Mouse (Mus musculus) liver, embryonic 18 days (tissue): ENCODE results near the gene Mansc1. TPM values are rescaled to one million over a fixed set of nuclear protein-coding genes. Genes with fewer than 3 reads are reported as not detected.

Experiments
- polyA plus RNA-seq: library from polyadenylated mRNA; depleted of rRNA; stranded (reverse); fragments of >200 nt; gene quantifications from 2 replicates; pipeline ENCODE4 v1.2.3, GENCODE M21; 2012; rRNA removed

Gene Mansc1
- 1.6 and 2.0 TPM in 2 replicates for polyA plus RNA-seq

GRCm38 (mm10) chr6:134631947-134632687 lies at the start of gene Mansc1:
Mansc1 (minus strand) TSS chr6:134632488.

GRCm38 (mm10) chr6:134639210-134639609 lies 6.9 kb upstream of the Mansc1 start, which contains the start of gene Borcs5:
Borcs5 (plus strand) TSS chr6:134639510.

GRCm38 (mm10) chr6:134566818-134567485 lies 65.3 kb downstream of the Mansc1 start, which contains the start of gene Lrp6:
Lrp6 (minus strand) TSS chr6:134566965.

Other genes with a start within 250 kb of the Mansc1 start
- gene Bcl2l14, start 236.2 kb downstream of the Mansc1 start, polyA plus RNA-seq = 0.02 TPM in 1 of 2 replicates, not detected in the other
- 9.2 and 9.9 TPM in 2 replicates for gene Lrp6, start 65.5 kb downstream of the Mansc1 start, polyA plus RNA-seq
- 3.9 and 4.0 TPM in 2 replicates for gene Borcs5, start 7.0 kb upstream of the Mansc1 start, polyA plus RNA-seq
- gene Dusp16, start 160.1 kb upstream of the Mansc1 start, polyA plus RNA-seq = 6.5 TPM in 2 replicates
- 8.6 and 9.9 TPM in 2 replicates for gene Crebl2, start 197.7 kb upstream of the Mansc1 start, polyA plus RNA-seq